Mouse (Mus musculus) gastrocnemius, adult 2 months (tissue): Measurements from ENCODE around the gene Abcc8. TPM values are rescaled to one million over a fixed set of nuclear protein-coding genes. Genes with fewer than 3 reads are reported as not detected.

ENCODE experiments used
- DNase-seq: peaks from one replicate; pipeline ENCODE4 v3.0.0; 2022
- H3K27ac ChIP-seq: fragments of 200-600 bp; 2 replicates; pipeline ENCODE4 v1.8.1; 2022; ENCODE audit warnings: mild to moderate bottlenecking
- H3K4me3 ChIP-seq: fragments of 200-600 bp; 2 replicates; pipeline ENCODE4 v1.8.1; 2022; ENCODE audit warnings: mild to moderate bottlenecking, moderate library complexity
- CTCF ChIP-seq: fragments of 200-600 bp; IDR thresholded peaks from 2 replicates; pipeline ENCODE4 v1.8.1; 2022; ENCODE audit warnings: antibody characterized with exemption, mild to moderate bottlenecking, moderate library complexity
- intact Hi-C: fragments of 180-260 bp; cut with DNase I; formaldehyde crosslinking; loops from one replicate; pipeline ENCODE4 v1.15.1; 2025
- total RNA-seq, 2 experiments: library from RNA; stranded (reverse); gene quantifications; 2 replicates each; pipeline ENCODE4 v1.2.3; 2021

Abcc8 gene
- total RNA-seq, 2 experiments from 2014 or later: 2.4 to 4.2 TPM

- Histone ChIP-seq H3K4me3 (no peak overlapping the region), H3K27ac (no peak overlapping the region)
- TF ChIP-seq CTCF: no peak
- no peak for DNase-seq
- intact Hi-C loops: no loop called here
Observed at GRCm38 (mm10) chr7:46060688-46061087, 119.1 kb downstream of the Abcc8 start.

GRCm38 (mm10) chr7:46058882-46059281 lies 121.0 kb downstream of the Abcc8 start:
- intact Hi-C loops: no loop called here
- DNase-seq: no peak
- H3K4me3 ChIP-seq: peak overlapping the region; percentile 26; the same call in 1 of the 2 replicates
- H3K27ac ChIP-seq: no peak overlapping the region
- TF ChIP-seq CTCF: no peak

Other genes starting within 250 kb of the Abcc8 start
- gene Abcc6, start 149.7 kb downstream of the Abcc8 start, total RNA-seq: under 1 TPM in 1 of 2 experiments, not detected in 1; 0.20 TPM
- gene Nomo1, start 146.3 kb downstream of the Abcc8 start, total RNA-seq: 10 to 100 TPM; 74.9 to 78.9 TPM
- gene Kcnj11, start 79.3 kb downstream of the Abcc8 start, total RNA-seq: 100 to 1,000 TPM; 109 to 121 TPM
- gene Ush1c, start 58.5 kb upstream of the Abcc8 start, total RNA-seq: 1 to 10 TPM; 6.2 to 9.7 TPM
- gene Otog, start 61.0 kb upstream of the Abcc8 start, total RNA-seq: 1 to 10 TPM in 1 of 2 experiments, under 1 TPM in 1; 0.33 to 1.2 TPM
- gene Myod1, start 196.4 kb upstream of the Abcc8 start, total RNA-seq: 10 to 100 TPM; 17.3 to 21.3 TPM
- gene Kcnc1, start 216.5 kb upstream of the Abcc8 start, total RNA-seq: 10 to 100 TPM; 38.9 to 66.6 TPM